Mouse (Mus musculus): Measurements from ENCODE around the gene Adat3. TPM values are rescaled to one million over a fixed set of nuclear protein-coding genes. Genes with fewer than 3 reads are reported as not detected.

Adat3 gene
- 0.96 TPM in 1 of 2 replicates, not detected in the other for total RNA-seq (2017)

- peak; percentile 94 for ATAC-seq (replicated peaks; ENCODE audit: low read depth, poor library complexity, severe bottlenecking)
Measured at GRCm38 (mm10) chr10:80602698-80603325, at the start of gene Adat3, which contains the start of gene Scamp4. TSS of gene Adat3 (plus strand) at chr10:80602880. TSS of gene Scamp4 (plus strand) at chr10:80602872.

- ATAC-seq (replicated peaks; ENCODE audit: low read depth, poor library complexity, severe bottlenecking) = peak; percentile 67
Measured at GRCm38 (mm10) chr10:80553575-80553974, 49.1 kb upstream of the Adat3 start.

GRCm38 (mm10) chr10:80553997-80554396 is 48.7 kb upstream of the Adat3 start:
- ATAC-seq (replicated peaks; ENCODE audit: low read depth, poor library complexity, severe bottlenecking) = no peak

- 0 out of 2 replicates have a peak, but pooled peaks have one; percentile 30 for ATAC-seq (replicated peaks; ENCODE audit: low read depth, poor library complexity, severe bottlenecking)
Measured at GRCm38 (mm10) chr10:80557346-80557965, 45.2 kb upstream of the Adat3 start.

GRCm38 (mm10) chr10:80559431-80559830 is 43.2 kb upstream of the Adat3 start:
- ATAC-seq (replicated peaks; ENCODE audit: low read depth, poor library complexity, severe bottlenecking) = no peak

- no peak for ATAC-seq (replicated peaks; ENCODE audit: low read depth, poor library complexity, severe bottlenecking)
Measured at GRCm38 (mm10) chr10:80560621-80561020, 42.1 kb upstream of the Adat3 start.

- ATAC-seq (replicated peaks; ENCODE audit: low read depth, poor library complexity, severe bottlenecking) = peak; percentile 82
Measured at GRCm38 (mm10) chr10:80561116-80561944, 41.4 kb upstream of the Adat3 start, which contains the start of gene Rexo1. TSS of gene Rexo1 (minus strand) at chr10:80561560.

- ATAC-seq (replicated peaks; ENCODE audit: low read depth, poor library complexity, severe bottlenecking) = peak; percentile 42
Measured at GRCm38 (mm10) chr10:80566375-80567092, 36.1 kb upstream of the Adat3 start.

- ATAC-seq (replicated peaks; ENCODE audit: low read depth, poor library complexity, severe bottlenecking) = no peak
Measured at GRCm38 (mm10) chr10:80568876-80569275, 33.8 kb upstream of the Adat3 start.

GRCm38 (mm10) chr10:80569664-80570066 is 33.0 kb upstream of the Adat3 start:
- peak; percentile 72 for ATAC-seq (replicated peaks; ENCODE audit: low read depth, poor library complexity, severe bottlenecking)

- ATAC-seq (replicated peaks; ENCODE audit: low read depth, poor library complexity, severe bottlenecking) = no peak
Measured at GRCm38 (mm10) chr10:80570419-80570818, 32.3 kb upstream of the Adat3 start.

- ATAC-seq (replicated peaks; ENCODE audit: low read depth, poor library complexity, severe bottlenecking) = peak; percentile 14
Measured at GRCm38 (mm10) chr10:80570871-80571836, 31.5 kb upstream of the Adat3 start.

GRCm38 (mm10) chr10:80572477-80572876 is 30.2 kb upstream of the Adat3 start:
- no peak for ATAC-seq (replicated peaks; ENCODE audit: low read depth, poor library complexity, severe bottlenecking)

- ATAC-seq (replicated peaks; ENCODE audit: low read depth, poor library complexity, severe bottlenecking) = no peak
Measured at GRCm38 (mm10) chr10:80573944-80574343, 28.7 kb upstream of the Adat3 start.

- ATAC-seq (replicated peaks; ENCODE audit: low read depth, poor library complexity, severe bottlenecking) = no peak
Measured at GRCm38 (mm10) chr10:80574896-80575295, 27.8 kb upstream of the Adat3 start.

- no peak for ATAC-seq (replicated peaks; ENCODE audit: low read depth, poor library complexity, severe bottlenecking)
Measured at GRCm38 (mm10) chr10:80575925-80576324, 26.8 kb upstream of the Adat3 start.

GRCm38 (mm10) chr10:80576351-80577194 is 26.1 kb upstream of the Adat3 start:
- ATAC-seq (replicated peaks; ENCODE audit: low read depth, poor library complexity, severe bottlenecking) = no peak

Measured in common myeloid progenitor, adult 5-6 weeks (primary cell).